Mouse (Mus musculus): ENCODE measurements around the gene Tmem200a.
"Not testable (repeated sequence)": the region's sequence is repeated elsewhere in the genome, so short reads cannot be mapped to it uniquely, and the experiment has no call there.

Tmem200a gene

GRCm38 (mm10) chr10:25962863-25963262 is 116.0 kb downstream of the Tmem200a start:
- no peak for DNase-seq

- no peak for DNase-seq
These were observed 117.8 kb downstream of the Tmem200a start for GRCm38 (mm10) chr10:25961066-25961465.

GRCm38 (mm10) chr10:25958762-25959753 is 119.8 kb downstream of the Tmem200a start:
- DNase-seq = no peak

- DNase-seq = no peak
These were observed 124.1 kb downstream of the Tmem200a start for GRCm38 (mm10) chr10:25954641-25955228.

- no peak for DNase-seq
These were observed 126.0 kb downstream of the Tmem200a start for GRCm38 (mm10) chr10:25952838-25953237.

- no peak for DNase-seq
These were observed 126.7 kb downstream of the Tmem200a start for GRCm38 (mm10) chr10:25952150-25952549.

- DNase-seq = no peak
These were observed 133.0 kb downstream of the Tmem200a start for GRCm38 (mm10) chr10:25945866-25946265.

GRCm38 (mm10) chr10:25944641-25945040 is 134.2 kb downstream of the Tmem200a start:
- DNase-seq = no peak

GRCm38 (mm10) chr10:25931796-25932195 is 147.1 kb downstream of the Tmem200a start:
- no peak for DNase-seq

- DNase-seq = no peak
These were observed 149.3 kb downstream of the Tmem200a start for GRCm38 (mm10) chr10:25929401-25930150.

- DNase-seq = no peak
These were observed 149.9 kb downstream of the Tmem200a start for GRCm38 (mm10) chr10:25928861-25929368.

- no peak for DNase-seq
These were observed 150.4 kb downstream of the Tmem200a start for GRCm38 (mm10) chr10:25928448-25928786.

GRCm38 (mm10) chr10:25927553-25928447 is 151.1 kb downstream of the Tmem200a start:
- DNase-seq = no peak

- DNase-seq = no peak
These were observed 158.1 kb downstream of the Tmem200a start for GRCm38 (mm10) chr10:25920640-25921278.

- no peak for DNase-seq
These were observed 160.7 kb downstream of the Tmem200a start for GRCm38 (mm10) chr10:25918103-25918502.

GRCm38 (mm10) chr10:25910270-25910669 is 168.6 kb downstream of the Tmem200a start:
- DNase-seq = no peak

GRCm38 (mm10) chr10:25908027-25909012 is 170.5 kb downstream of the Tmem200a start:
- no peak for DNase-seq

- not testable (repeated sequence) for DNase-seq
These were observed 184.7 kb downstream of the Tmem200a start for GRCm38 (mm10) chr10:25894126-25894525.

GRCm38 (mm10) chr10:25887225-25887624 is 191.6 kb downstream of the Tmem200a start:
- DNase-seq = no peak

GRCm38 (mm10) chr10:25884512-25884911 is 194.3 kb downstream of the Tmem200a start:
- DNase-seq = no peak
